Mouse (Mus musculus): ENCODE measurements around the gene Ufm1.

DNA sequence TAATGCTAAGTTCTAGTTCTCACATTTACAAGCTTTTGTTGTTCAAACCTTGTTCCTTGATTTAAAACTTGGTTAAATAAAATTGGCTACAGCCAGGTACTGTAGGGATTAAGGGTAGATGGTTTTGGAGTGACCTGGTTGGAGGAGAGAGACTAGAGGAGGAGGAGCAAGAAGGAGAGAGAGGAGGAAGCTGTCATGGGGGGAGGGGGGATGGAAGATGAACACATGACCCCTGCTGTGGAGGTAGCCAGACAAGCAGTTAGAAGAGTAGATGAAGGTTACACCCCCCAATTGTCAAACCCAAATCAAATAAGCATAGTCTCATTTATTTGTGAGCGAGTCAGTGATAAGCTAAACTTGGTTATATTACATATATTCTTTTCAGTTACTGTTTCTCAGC, 8.0 kb upstream of the Ufm1 start:
- TF ChIP-seq CTCF (IDR thresholded peaks at IDR 0.05; ENCODE audit: borderline replicate concordance, insufficient read depth, low read length) = no peak
- TF ChIP-seq POLR2A (IDR thresholded peaks at IDR 0.05; ENCODE audit: low read depth, low read length) = no peak

Measured in embryonic fibroblast, embryonic 13.5 days (primary cell).